Mouse (Mus musculus): Measurements from ENCODE around the gene Nradd.

Nradd gene

GRCm38 (mm10) chr9:110624361-110625166 lies at the start of gene Nradd:
Gene Nradd, minus strand, starts transcription at chr9:110624452.
- peak; percentile 54 to 58 for DNase-seq

GRCm38 (mm10) chr9:110673107-110673752 lies 49.0 kb upstream of the Nradd start:
- no peak for DNase-seq

GRCm38 (mm10) chr9:110672462-110673106 lies 48.3 kb upstream of the Nradd start:
- peak; percentile 43 to 44 for DNase-seq

- no peak for DNase-seq
Observed at GRCm38 (mm10) chr9:110669785-110670184, 45.5 kb upstream of the Nradd start.

GRCm38 (mm10) chr9:110668601-110669293 lies 44.5 kb upstream of the Nradd start:
- no peak for DNase-seq

- no peak for DNase-seq
Observed at GRCm38 (mm10) chr9:110667219-110667836, 43.1 kb upstream of the Nradd start.

GRCm38 (mm10) chr9:110666374-110666773 lies 42.1 kb upstream of the Nradd start:
- DNase-seq: peak in 1 of 2 experiments; percentile 16

- DNase-seq: peak; percentile 61 to 68
Observed at GRCm38 (mm10) chr9:110665912-110666311, 41.7 kb upstream of the Nradd start.

- DNase-seq: no peak
Observed at GRCm38 (mm10) chr9:110662844-110663243, 38.6 kb upstream of the Nradd start.

- DNase-seq: no peak
Observed at GRCm38 (mm10) chr9:110660856-110661612, 36.8 kb upstream of the Nradd start.

- no peak for DNase-seq
Observed at GRCm38 (mm10) chr9:110660208-110660607, 36.0 kb upstream of the Nradd start.

- DNase-seq: no peak
Observed at GRCm38 (mm10) chr9:110659521-110659920, 35.3 kb upstream of the Nradd start.

GRCm38 (mm10) chr9:110657474-110658078 lies 33.3 kb upstream of the Nradd start:
- peak; percentile 65 to 71 for DNase-seq

- peak; percentile 94 to 96 for DNase-seq
Observed at GRCm38 (mm10) chr9:110656249-110657221, 32.3 kb upstream of the Nradd start, which contains the start of gene Ccdc12. Gene Ccdc12, plus strand, starts transcription at chr9:110656503.

GRCm38 (mm10) chr9:110655651-110656007 lies 31.4 kb upstream of the Nradd start:
- no peak for DNase-seq

- DNase-seq: no peak
Observed at GRCm38 (mm10) chr9:110654726-110655650, 30.7 kb upstream of the Nradd start.

GRCm38 (mm10) chr9:110653655-110654461 lies 29.6 kb upstream of the Nradd start, which contains the start of gene Nbeal2:
Gene Nbeal2, minus strand, starts transcription at chr9:110654161.
- peak; percentile 89 to 91 for DNase-seq
